Mouse (Mus musculus): ENCODE results near the gene Btbd11. TPM values are rescaled to one million over a fixed set of nuclear protein-coding genes. Genes with fewer than 3 reads are reported as not detected.

The Btbd11 gene
- polyA plus RNA-seq (2014; fragmentation: Illumina TruSeq; extraction: RNeasy Lipid Tissue Mini Kit (QIAGEN cat#74804); ENCODE audit: insufficient read depth, low read depth, low replicate concordance): 1.2 TPM

DNA sequence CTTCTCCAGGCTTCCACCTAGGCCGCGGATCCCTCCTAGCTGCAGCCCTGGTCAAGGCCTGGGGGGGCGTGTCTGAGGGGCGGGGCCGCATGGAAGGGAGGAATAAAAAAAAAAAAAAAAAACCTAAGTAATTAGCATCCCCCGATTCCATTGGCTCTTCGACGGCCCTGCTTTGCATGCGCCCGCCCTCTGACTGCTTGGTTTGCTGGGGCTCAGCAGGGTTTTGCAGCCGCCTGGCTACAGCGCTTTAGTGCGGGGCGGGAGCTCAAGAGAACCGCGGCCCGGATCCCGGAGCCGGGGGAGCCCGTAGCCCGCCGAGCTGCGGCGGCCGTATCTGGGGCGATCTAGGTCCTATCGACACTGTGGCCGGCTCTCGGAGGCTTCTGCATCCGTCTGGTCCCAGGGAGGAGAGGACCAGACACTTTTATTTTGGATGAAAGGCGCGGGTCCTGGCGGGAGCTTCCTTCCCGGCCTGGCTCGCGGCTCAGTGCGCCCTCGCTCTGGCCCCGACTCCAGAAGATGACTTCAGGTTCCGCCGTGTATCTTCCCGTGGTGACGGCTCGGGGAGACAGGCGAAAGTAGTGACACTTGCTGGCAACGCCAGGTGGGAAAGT, at the start of gene Btbd11:
Gene Btbd11, plus strand, starts transcription at position 210 of the 614 bp plus-strand sequence.

Other genes with a start within 250 kb of the Btbd11 start
- 9.9 TPM for gene Cry1, start 201.8 kb upstream of the Btbd11 start, polyA plus RNA-seq (2014; fragmentation: Illumina TruSeq; extraction: RNeasy Lipid Tissue Mini Kit (QIAGEN cat#74804); ENCODE audit: insufficient read depth, low read depth, low replicate concordance)

All from lung, adult 10 weeks (tissue).